In the genomic region with DNA sequence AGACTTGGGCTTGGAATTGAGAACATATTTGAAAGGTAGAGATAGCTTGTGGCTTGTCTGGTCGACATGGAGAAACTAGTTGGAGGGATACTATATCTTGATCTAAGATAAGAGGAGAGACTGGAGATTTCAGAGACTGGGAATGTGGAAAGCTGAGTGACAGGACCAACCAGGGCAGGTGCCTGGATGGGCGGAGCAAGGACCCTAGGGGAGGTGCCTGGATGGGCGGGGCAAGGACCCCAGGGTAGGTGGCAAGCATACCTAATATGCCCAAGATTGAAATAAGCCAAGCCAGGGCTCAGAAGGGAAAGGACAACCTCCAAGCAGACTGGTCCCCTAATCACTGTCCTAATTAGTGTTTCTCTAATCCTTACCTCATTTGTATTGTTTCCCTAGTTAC, we compare ENCODE assay signal across 28 mouse cellular contexts. TPM values are rescaled to one million over a fixed set of nuclear protein-coding genes. Genes with fewer than 3 reads are reported as not detected.
"Had no signal": no experiment of that assay in that cellular context is flagged by ENCODE, and none has a peak within 500 bp of the region (broad histone marks: within the 10 kb centered on the region; RNA-seq: fewer than 3 reads in every experiment).

No protein-coding gene starts in this region.

- ATAC-seq: midbrain, embryonic 16.5 days had no signal

- H3K27me3 ChIP-seq: midbrain, embryonic 12.5 days; neural tube, embryonic 13.5 days; neural tube, embryonic 15.5 days had no signal

- DNase-seq: lung, adult 18-20 months; lung, embryonic 14.5 days; lung, postnatal 10 days; lung, postnatal 4 days; midbrain, embryonic 14.5 days; right cerebral cortex, adult 18-20 months; right cerebral cortex, postnatal 25 days; right cerebral cortex, postnatal 4 days; spleen, adult 18-20 months; thymus, adult 2 months; thymus, postnatal 25 days; thymus, postnatal 4 days had no signal

- H3K4me3 ChIP-seq: midbrain, embryonic 10.5 days; midbrain, embryonic 12.5 days; myocyte; neural tube, embryonic 13.5 days; neural tube, embryonic 15.5 days had no signal

- H3K4me1 ChIP-seq: midbrain, embryonic 12.5 days; neural tube, embryonic 13.5 days; neural tube, embryonic 15.5 days had no signal

- H3K27ac ChIP-seq: midbrain, embryonic 10.5 days; midbrain, embryonic 12.5 days; neural tube, embryonic 13.5 days; neural tube, embryonic 15.5 days had no signal

- H3K9ac ChIP-seq: lung, embryonic 14.5 days; midbrain, embryonic 12.5 days; neural tube, embryonic 13.5 days; neural tube, embryonic 15.5 days had no signal

- H3K36me3 ChIP-seq: midbrain, embryonic 10.5 days; midbrain, embryonic 12.5 days; neural tube, embryonic 13.5 days; neural tube, embryonic 15.5 days had no signal

- H3K4me2 ChIP-seq: lung, embryonic 14.5 days; midbrain, embryonic 12.5 days; neural tube, embryonic 13.5 days; neural tube, embryonic 15.5 days had no signal

- H3K9me3 ChIP-seq: midbrain, embryonic 10.5 days; midbrain, embryonic 12.5 days; neural tube, embryonic 13.5 days; neural tube, embryonic 15.5 days had no signal

RNA-seq across cellular contexts. Expression of a gene that starts 5.1 kb away (rescaled TPM):
- total RNA-seq: megakaryocyte, adult 5-6 weeks; megakaryocyte-erythroid progenitor cell, adult 5-6 weeks had no signal
- polyA plus RNA-seq: liver, embryonic 16.5 days; lung, embryonic 14.5 days; midbrain, embryonic 10.5 days; midbrain, embryonic 12.5 days; midbrain, embryonic 14.5 days; midbrain, embryonic 16.5 days; myocyte; neural tube, embryonic 13.5 days; small intestine, adult 2 months; testis, adult 2 months had no signal

RNA-seq across cellular contexts. Expression of a gene that starts 13.5 kb away (rescaled TPM):
- total RNA-seq: megakaryocyte, adult 5-6 weeks; megakaryocyte-erythroid progenitor cell, adult 5-6 weeks had no signal
- polyA plus RNA-seq: lung, embryonic 14.5 days; midbrain, embryonic 14.5 days had no signal

RNA-seq across cellular contexts. Expression of a gene that starts 19.1 kb away (rescaled TPM):
- total RNA-seq: megakaryocyte, adult 5-6 weeks; megakaryocyte-erythroid progenitor cell, adult 5-6 weeks had no signal
- polyA plus RNA-seq: liver, embryonic 16.5 days; lung, embryonic 14.5 days; lung, embryonic 16.5 days; midbrain, embryonic 10.5 days; midbrain, embryonic 12.5 days; midbrain, embryonic 14.5 days; midbrain, embryonic 16.5 days; myocyte; neural tube, embryonic 11.5 days; neural tube, embryonic 13.5 days; neural tube, embryonic 15.5 days; stomach, embryonic 14.5 days; urinary bladder, adult 2 months had no signal

RNA-seq across cellular contexts. Expression of a gene that starts 43.7 kb away (rescaled TPM):
- total RNA-seq: megakaryocyte, adult 5-6 weeks; megakaryocyte-erythroid progenitor cell, adult 5-6 weeks had no signal
- polyA plus RNA-seq: liver, embryonic 16.5 days; lung, embryonic 14.5 days; lung, embryonic 16.5 days; midbrain, embryonic 10.5 days; midbrain, embryonic 12.5 days; myocyte; neural tube, embryonic 11.5 days; neural tube, embryonic 13.5 days; small intestine, adult 2 months; stomach, embryonic 14.5 days; stomach, embryonic 16.5 days; testis, adult 2 months; urinary bladder, adult 2 months had no signal

RNA-seq across cellular contexts. Expression of a gene that starts 52.0 kb away (rescaled TPM):
- total RNA-seq: megakaryocyte, adult 5-6 weeks; megakaryocyte-erythroid progenitor cell, adult 5-6 weeks had no signal
- polyA plus RNA-seq: liver, embryonic 16.5 days; lung, embryonic 14.5 days; lung, embryonic 16.5 days; midbrain, embryonic 10.5 days; midbrain, embryonic 12.5 days; midbrain, embryonic 14.5 days; midbrain, embryonic 16.5 days; myocyte; neural tube, embryonic 11.5 days; neural tube, embryonic 13.5 days; neural tube, embryonic 15.5 days; small intestine, adult 2 months; stomach, embryonic 14.5 days; stomach, embryonic 16.5 days; testis, adult 2 months; thymus, adult 2 months; urinary bladder, adult 2 months had no signal
